Mouse (Mus musculus) retina, postnatal 1 day (tissue): ENCODE results near the gene Stk26.

ENCODE experiments used
- DNase-seq: peaks from one replicate; pipeline ENCODE4 v3.0.0-alpha.2; 2012

The Stk26 gene

GRCm38 (mm10) chrX:50840847-50841560 is at the start of gene Stk26:
TSS of gene Stk26 (plus strand) at chrX:50841047.
- DNase-seq: peak; percentile 62

GRCm38 (mm10) chrX:50793005-50793680 is 47.7 kb upstream of the Stk26 start:
- peak; percentile 5 for DNase-seq

GRCm38 (mm10) chrX:50797798-50798197 is 43.0 kb upstream of the Stk26 start:
- DNase-seq: no peak

GRCm38 (mm10) chrX:50798571-50798970 is 42.3 kb upstream of the Stk26 start:
- peak; percentile 61 for DNase-seq

DNA sequence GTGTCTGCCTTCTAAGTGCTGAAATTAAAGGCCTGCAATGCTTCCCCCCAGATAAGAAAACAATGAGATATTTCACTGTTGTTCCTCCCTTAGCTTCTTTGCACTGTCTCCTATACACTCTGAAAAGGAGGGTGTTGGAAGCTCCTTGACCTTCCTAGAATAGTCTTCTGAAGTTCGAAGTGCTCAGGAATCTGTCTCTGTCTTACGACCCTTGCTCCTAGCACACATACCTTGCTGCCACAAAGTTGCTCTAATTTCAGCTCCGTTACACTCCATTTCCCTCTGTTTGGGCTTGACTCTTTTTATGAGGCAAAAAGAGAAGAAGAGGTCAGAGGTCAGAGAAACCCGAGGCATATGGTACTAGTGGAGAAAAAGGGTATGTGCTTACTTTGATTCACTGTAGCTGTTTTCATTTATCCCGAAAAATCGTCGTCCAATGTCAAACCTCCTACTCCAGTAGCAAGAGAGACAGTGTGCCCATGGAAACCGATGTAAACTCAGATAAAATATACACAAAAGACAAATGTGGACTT is 41.1 kb upstream of the Stk26 start:
- DNase-seq: no peak

- DNase-seq: no peak
These were observed 35.2 kb upstream of the Stk26 start for GRCm38 (mm10) chrX:50805654-50806053.

DNA sequence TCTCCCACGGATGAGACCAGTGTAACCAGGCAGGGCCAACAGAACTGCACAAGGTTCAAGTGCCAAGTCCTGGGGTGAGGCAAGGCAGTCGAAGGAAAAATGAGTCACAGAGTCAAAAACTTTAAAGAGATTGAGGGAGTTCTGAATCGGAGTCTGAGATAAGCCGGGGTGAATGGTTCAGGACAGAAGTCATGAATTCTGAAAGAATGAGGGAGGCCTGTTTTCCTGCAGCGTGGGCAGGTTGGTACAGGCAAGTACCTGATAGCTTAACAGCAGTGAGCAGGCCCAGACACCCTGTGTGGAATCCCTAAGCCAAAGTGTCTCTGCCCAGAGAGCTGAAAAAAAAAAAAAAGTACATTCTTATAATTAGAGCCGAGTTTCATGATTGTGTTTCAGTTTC is 17.0 kb upstream of the Stk26 start:
- DNase-seq: no peak

GRCm38 (mm10) chrX:50835592-50835991 is 5.3 kb upstream of the Stk26 start:
- no peak for DNase-seq

GRCm38 (mm10) chrX:50836029-50836691 is 4.7 kb upstream of the Stk26 start:
- no peak for DNase-seq

GRCm38 (mm10) chrX:50841587-50841986 is 740 bp downstream of the Stk26 start:
- DNase-seq: no peak

GRCm38 (mm10) chrX:50842046-50842445 is 1.2 kb downstream of the Stk26 start:
- DNase-seq: no peak

- no peak for DNase-seq
These were observed 9.8 kb downstream of the Stk26 start for GRCm38 (mm10) chrX:50850428-50851184.

DNA sequence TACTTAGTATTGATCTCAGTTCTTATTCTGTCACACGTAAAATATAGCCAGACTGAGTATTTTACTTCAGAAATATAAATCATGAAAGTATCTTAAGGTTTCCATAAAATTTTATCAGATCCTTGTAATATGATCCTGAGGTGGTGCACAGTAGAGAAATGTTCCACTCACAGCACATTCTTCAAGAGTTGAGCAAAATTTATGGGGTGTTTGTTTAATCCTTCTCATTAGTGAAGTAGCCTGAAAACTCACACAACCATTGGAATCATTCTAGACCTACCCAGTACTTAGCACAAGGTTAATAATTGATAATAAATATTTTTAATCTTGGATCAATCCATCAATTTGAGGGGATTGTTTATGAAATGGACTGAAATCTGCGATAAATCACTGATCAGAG is 22.9 kb downstream of the Stk26 start:
- DNase-seq: no peak

DNA sequence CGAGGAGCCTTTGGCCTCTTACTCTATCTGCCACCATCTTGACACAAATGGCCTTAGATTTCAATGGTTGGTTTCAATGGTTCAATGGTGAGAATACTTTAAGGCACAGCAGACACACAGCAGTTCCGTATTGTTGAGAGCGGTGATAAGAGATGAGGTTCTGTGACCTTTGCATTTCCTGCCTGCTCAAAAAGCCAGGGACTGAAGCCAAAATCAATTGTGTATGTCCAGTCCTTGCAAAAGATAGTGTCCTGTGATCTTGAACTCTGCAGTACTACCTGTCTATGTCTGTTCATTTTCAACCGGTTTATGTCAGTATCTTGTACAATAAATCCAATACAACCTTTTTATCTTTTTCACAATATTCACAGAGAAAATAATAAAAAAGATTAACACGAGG is 23.9 kb downstream of the Stk26 start:
- no peak for DNase-seq

GRCm38 (mm10) chrX:50874246-50875002 is 33.6 kb downstream of the Stk26 start:
- no peak for DNase-seq

DNA sequence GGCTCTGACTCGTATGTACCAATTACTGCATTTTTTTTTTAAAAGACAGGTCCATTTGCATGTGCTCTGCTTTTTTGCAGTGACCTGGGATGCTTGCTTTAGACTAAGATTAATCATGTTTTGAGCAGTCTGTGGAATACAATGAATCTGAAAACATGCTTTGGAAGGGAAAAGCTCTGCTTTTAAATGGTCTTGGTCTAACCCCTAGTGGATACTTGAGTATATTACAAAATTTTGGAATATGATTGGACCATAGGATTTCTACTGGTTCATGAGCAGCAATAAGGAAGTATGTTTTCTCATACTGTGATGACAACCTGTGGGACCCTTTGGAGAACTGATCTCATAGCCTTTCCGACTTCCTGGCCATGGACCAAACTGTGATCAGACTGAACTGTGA is 47.2 kb downstream of the Stk26 start:
- no peak for DNase-seq

- DNase-seq: no peak
These were observed 62.6 kb downstream of the Stk26 start for GRCm38 (mm10) chrX:50903497-50903896.

DNA sequence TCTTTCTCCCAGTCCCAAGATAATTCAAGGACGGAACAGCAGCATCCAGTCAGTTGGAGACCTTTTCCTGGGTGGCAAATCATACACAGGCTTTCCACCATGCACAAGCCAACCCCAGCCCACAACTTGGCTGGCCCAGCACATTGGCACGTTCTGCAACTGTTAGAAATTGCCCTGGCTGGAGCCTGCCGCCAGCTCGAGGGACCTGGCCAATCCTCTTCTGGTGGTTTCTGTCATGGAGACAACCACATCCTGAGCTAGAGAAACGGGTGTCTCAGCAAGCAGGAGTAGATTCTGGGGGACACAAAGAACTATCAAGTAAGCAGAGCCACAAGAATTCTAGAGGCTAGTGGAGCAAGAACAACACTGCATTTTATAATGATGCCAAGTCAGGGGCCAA is 69.1 kb downstream of the Stk26 start:
- DNase-seq: no peak

GRCm38 (mm10) chrX:50917389-50917788 is 76.5 kb downstream of the Stk26 start:
- no peak for DNase-seq

DNA sequence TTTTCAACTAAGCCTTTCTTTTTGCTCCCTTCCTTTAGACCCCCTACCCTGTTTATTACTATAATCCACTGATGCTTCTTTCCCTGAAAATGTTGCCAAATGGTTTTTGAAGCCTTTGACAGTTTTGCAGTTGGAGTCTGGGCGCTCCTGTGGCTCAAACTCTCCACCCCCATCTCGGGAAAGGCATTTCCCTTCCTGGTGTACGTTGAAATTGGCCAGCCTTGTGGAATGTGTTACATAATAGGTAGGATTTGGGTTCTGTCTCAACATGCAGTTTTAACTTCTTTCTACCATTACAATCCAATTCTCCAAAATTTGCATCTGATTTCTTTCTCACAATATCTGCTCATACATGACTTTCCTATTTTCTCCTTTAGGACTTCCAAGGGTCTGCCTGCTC is 77.9 kb downstream of the Stk26 start:
- DNase-seq: no peak

- DNase-seq: peak; percentile 30
These were observed 84.0 kb downstream of the Stk26 start for GRCm38 (mm10) chrX:50924629-50925364.
